Mouse (Mus musculus) forebrain, postnatal 0 days (tissue): ENCODE results near the gene Erc2. TPM values are rescaled to one million over a fixed set of nuclear protein-coding genes. Genes with fewer than 3 reads are reported as not detected.

Source experiments
- ATAC-seq: fragments of 200-750 bp; cut with Nextera tagmentation; 2 replicates; pipeline ENCODE4 v1.8.0; 2017; ENCODE audit warnings: mild to moderate bottlenecking, moderate library complexity
- DNase-seq: peaks from one replicate; pipeline ENCODE4 v3.0.0-alpha.2; 2015
- H3K27ac ChIP-seq: fragments of 300-500 bp; sonication (generic); 2 replicates; pipeline ENCODE4 v1.5.1; 2014; ENCODE audit warnings: low read depth, mild to moderate bottlenecking, antibody characterized with exemption, low read length, moderate library complexity, mixed read lengths
- H3K27me3 ChIP-seq: fragments of 300-500 bp; sonication (generic); 2 replicates; pipeline ENCODE4 v1.6.1; 2014; ENCODE audit warnings: mild to moderate bottlenecking, low read length, mixed read lengths; ENCODE audit not compliant: insufficient read depth
- H3K36me3 ChIP-seq: fragments of 300-500 bp; sonication (generic); 2 replicates; pipeline ENCODE4 v1.6.1; 2014; ENCODE audit warnings: mild to moderate bottlenecking, moderate library complexity; ENCODE audit not compliant: insufficient read depth
- H3K4me1 ChIP-seq: fragments of 300-500 bp; sonication (generic); 2 replicates; pipeline ENCODE4 v1.6.1; 2014; ENCODE audit warnings: antibody characterized with exemption; ENCODE audit not compliant: insufficient read depth
- H3K4me2 ChIP-seq: fragments of 300-500 bp; sonication (generic); 2 replicates; pipeline ENCODE4 v1.6.1; 2014; ENCODE audit warnings: low read depth, mild to moderate bottlenecking, moderate library complexity
- H3K4me3 ChIP-seq: fragments of 300-500 bp; sonication (generic); 2 replicates; pipeline ENCODE4 v1.5.1; 2014; ENCODE audit warnings: low read depth, low read length, mixed read lengths
- H3K9ac ChIP-seq: fragments of 300-500 bp; sonication (generic); 2 replicates; pipeline ENCODE4 v1.6.1; 2014; ENCODE audit warnings: mild to moderate bottlenecking
- H3K9me3 ChIP-seq: fragments of 300-500 bp; sonication (generic); 2 replicates; pipeline ENCODE4 v1.6.1; 2016; ENCODE audit warnings: low read length
- CTCF ChIP-seq: sonication (generic); IDR thresholded peaks from 2 replicates; pipeline ENCODE4 v1.5.1; 2016; ENCODE audit warnings: antibody characterized with exemption, control low read depth, low read depth
- WGBS: fragments of 180-500 bp; shearing (Covaris S2); extraction: QIAGEN DNeasy Blood & Tissue Kit; methylation state at CpG from one replicate; pipeline ENCODE4 v1.1.7; 2014; 5-methylcytosine and 5-hydroxymethylcytosine counted together
- polyA plus RNA-seq: library from polyadenylated mRNA; unstranded; fragments of >200 nt; fragmentation: Nextera tagmentation; extraction: Ambion mirVana; gene quantifications from 2 replicates; pipeline ENCODE4 v1.2.1, GENCODE M21; 2015
- total RNA-seq: library from RNA; depleted of rRNA; stranded (reverse); fragments of >200 nt; gene quantifications from 2 replicates; pipeline ENCODE4 v1.2.3, GENCODE M21; 2014

The Erc2 gene
- total and polyA plus RNA-seq, 2 experiments from 2014 or later, result 106 to 117 TPM

GRCm38 (mm10) chr14:28476746-28477145, 854.5 kb downstream of the Erc2 start:
- no peak for ATAC-seq
- TF ChIP-seq CTCF, result no peak

DNA sequence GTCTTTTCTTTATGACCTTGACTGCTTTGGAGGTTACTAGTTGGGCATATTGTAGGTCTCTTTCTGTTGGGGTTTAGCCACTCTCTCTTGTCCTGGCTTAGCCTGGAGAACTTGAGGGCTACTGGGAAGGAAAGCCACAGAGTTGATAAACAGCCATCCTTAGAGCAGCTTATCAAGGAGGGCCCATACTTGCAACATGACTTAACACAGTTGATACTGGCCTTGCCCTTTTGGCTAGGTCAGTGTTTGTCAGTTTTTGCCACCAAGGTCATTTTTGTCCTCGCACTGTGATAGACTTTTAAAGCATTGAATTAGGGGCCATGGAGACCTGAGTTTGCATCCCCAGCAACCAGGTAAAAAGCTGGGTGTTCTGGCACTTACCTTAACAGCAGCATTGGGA, 858.6 kb downstream of the Erc2 start:
- H3K27me3 ChIP-seq, result no peaks in the 10 kb centered on the region

More at GRCm38 (mm10) chr14:28476746-28477145, 854.5 kb downstream of the Erc2 start:
- no peak for DNase-seq
- Histone ChIP-seq H3K36me3 (peaks cover 3% of the 10 kb centered on the region; the same call in 1 of the 2 replicates), H3K27ac (no peak overlapping the region), H3K4me1 (peaks cover 12% of the 10 kb centered on the region; the same call in 1 of the 2 replicates), H3K4me2 (no peak overlapping the region), H3K9ac (no peak overlapping the region), H3K4me3 (no peak overlapping the region), H3K27me3 (no peaks in the 10 kb centered on the region), H3K9me3 (no peaks in the 10 kb centered on the region)
- 26% methylated on average over 3 of the region's 3 CpGs for WGBS

DNA sequence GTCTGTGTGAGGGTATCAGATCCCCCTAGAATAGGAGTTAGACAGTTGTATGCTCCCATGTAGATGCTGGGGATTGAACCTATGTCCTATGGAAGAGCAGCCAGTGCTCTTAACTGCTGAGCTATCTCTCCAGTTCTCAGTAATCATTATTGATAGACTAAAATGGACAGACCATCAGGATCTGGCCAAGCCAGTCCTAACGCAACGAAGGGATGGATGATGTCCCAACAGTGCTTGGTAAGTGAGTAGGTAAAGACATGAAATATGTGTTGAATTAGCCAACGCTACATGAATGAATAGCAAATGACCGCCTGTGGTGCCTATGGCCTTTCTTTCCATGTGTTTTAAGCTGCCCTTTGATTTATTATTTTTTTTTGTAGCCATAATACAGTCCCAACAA, 871.6 kb downstream of the Erc2 start:
- TF ChIP-seq CTCF, result no peak
- no peak overlapping the region for H3K4me3 ChIP-seq
- WGBS, result 93% methylated on average over 4 of the region's 4 CpGs
- ATAC-seq (no peak), DNase-seq (no peak)
- no peaks in the 10 kb centered on the region for H3K36me3 ChIP-seq
- no peak overlapping the region for H3K27ac ChIP-seq
- H3K4me1 ChIP-seq, result no peaks in the 10 kb centered on the region
- no peaks in the 10 kb centered on the region for H3K9me3 ChIP-seq
- H3K9ac ChIP-seq, result no peak overlapping the region
- no peak overlapping the region for H3K4me2 ChIP-seq
- no peaks in the 10 kb centered on the region for H3K27me3 ChIP-seq

More for the DNA sequence above, 858.6 kb downstream of the Erc2 start:
- Histone ChIP-seq H3K9me3 (no peaks in the 10 kb centered on the region), H3K27ac (no peak overlapping the region), H3K4me1 (0 out of 2 replicates have a peak, but pooled peaks cover 2% of the 10 kb centered on the region), H3K4me3 (no peak overlapping the region), H3K9ac (no peak overlapping the region), H3K4me2 (no peak overlapping the region), H3K36me3 (peaks cover 3% of the 10 kb centered on the region; the same call in 1 of the 2 replicates)
- no peak for TF ChIP-seq CTCF
- WGBS, result 94% methylated on average over 1 of the region's 1 CpGs
- DNase-seq (no peak), ATAC-seq (no peak)

DNA sequence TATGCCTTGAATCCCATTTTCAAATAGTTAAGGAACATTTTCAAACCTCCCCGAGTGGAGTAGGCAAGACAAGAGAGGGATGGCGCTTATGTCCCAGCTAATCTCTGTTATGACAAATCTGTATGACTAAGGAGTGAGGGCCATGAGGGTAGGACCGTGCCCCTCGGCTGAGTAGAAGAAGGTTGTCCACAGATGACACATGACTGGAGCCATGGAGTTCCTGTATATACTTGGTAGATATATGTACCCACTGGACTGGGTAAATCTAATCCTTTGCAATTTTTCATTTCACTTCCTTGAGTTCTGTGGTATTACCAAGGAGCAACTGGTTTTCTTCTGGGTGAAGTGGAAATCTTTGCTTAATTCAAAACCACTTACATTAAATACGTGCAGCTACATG, 872.0 kb downstream of the Erc2 start:
- ATAC-seq, result no peak
- H3K9ac ChIP-seq, result no peak overlapping the region
- no peak overlapping the region for H3K4me2 ChIP-seq
- no peaks in the 10 kb centered on the region for H3K9me3 ChIP-seq
- TF ChIP-seq CTCF, result no peak
- H3K36me3 ChIP-seq, result no peaks in the 10 kb centered on the region
- H3K4me1 ChIP-seq, result no peaks in the 10 kb centered on the region
- no peaks in the 10 kb centered on the region for H3K27me3 ChIP-seq
- DNase-seq, result no peak
- no peak overlapping the region for H3K27ac ChIP-seq
- 95% methylated on average over 5 of the region's 5 CpGs for WGBS
- no peak overlapping the region for H3K4me3 ChIP-seq

GRCm38 (mm10) chr14:28501216-28501878, 879.1 kb downstream of the Erc2 start:
- Histone ChIP-seq H3K9me3 (no peaks in the 10 kb centered on the region), H3K9ac (no peak overlapping the region), H3K27ac (no peak overlapping the region), H3K4me3 (no peak overlapping the region), H3K4me1 (peaks cover 4% of the 10 kb centered on the region; the same call in 1 of the 2 replicates), H3K27me3 (peaks cover 4% of the 10 kb centered on the region), H3K4me2 (no peak overlapping the region), H3K36me3 (no peaks in the 10 kb centered on the region)
- no peak for DNase-seq
- TF ChIP-seq CTCF, result no peak
- ATAC-seq, result no peak
- 75% methylated on average over 12 of the region's 12 CpGs for WGBS

DNA sequence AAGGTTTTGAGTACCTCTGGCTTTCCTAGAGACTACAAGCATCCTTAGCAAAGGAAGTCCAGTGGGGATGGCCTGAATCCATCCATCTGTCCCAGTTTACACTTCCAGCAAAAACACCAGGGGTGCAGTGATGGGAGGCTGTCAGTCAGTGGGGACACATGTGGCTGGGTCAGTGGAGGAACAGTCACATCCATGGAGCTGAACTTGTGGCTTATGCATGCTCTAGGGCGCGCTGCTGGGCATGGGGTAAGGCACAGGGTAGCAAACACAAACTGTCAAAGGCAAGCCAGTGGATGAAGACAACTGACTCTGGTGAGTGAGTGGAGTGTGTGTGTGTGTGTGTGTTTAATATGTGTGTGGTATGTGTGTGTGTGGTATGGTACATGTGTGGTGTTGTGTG, 881.0 kb downstream of the Erc2 start:
- Histone ChIP-seq H3K4me1 (peaks cover 4% of the 10 kb centered on the region; the same call in 1 of the 2 replicates), H3K27me3 (peaks cover 18% of the 10 kb centered on the region), H3K9ac (no peak overlapping the region), H3K4me2 (no peak overlapping the region), H3K4me3 (no peak overlapping the region), H3K9me3 (no peaks in the 10 kb centered on the region), H3K27ac (no peak overlapping the region), H3K36me3 (no peaks in the 10 kb centered on the region)
- no peak for DNase-seq
- no peak for ATAC-seq
- no peak for TF ChIP-seq CTCF
- 89% methylated on average over 2 of the region's 2 CpGs for WGBS
